Mouse (Mus musculus) CH12.LX (cell line): ENCODE measurements around the gene Ogfod2.

ENCODE experiments used
- CTCF ChIP-seq, 2 experiments: IDR thresholded peaks in 1 of 2; conservative IDR thresholded peaks in 1 of 2; 2 replicates each; pipeline ENCODE4 v1.5.1; 2011 to 2012; ENCODE audit warnings: low read depth in 2 of 2, low read length in 2 of 2, improper control_type of control experiment in 1 of 2, inconsistent platforms in 1 of 2, mild to moderate bottlenecking in 1 of 2, moderate library complexity in 1 of 2
- E2F4 ChIP-seq: IDR thresholded peaks from 2 replicates; pipeline ENCODE4 v1.6.1; 2011; ENCODE audit warnings: low read depth, low read length, improper control_type of control experiment; ENCODE audit not compliant: insufficient replicate concordance
- EP300 ChIP-seq: IDR thresholded peaks from 2 replicates; pipeline ENCODE4 v1.6.1; 2011; ENCODE audit warnings: low read length, improper control_type of control experiment
- MAFK ChIP-seq: IDR thresholded peaks from 2 replicates; pipeline ENCODE4 v1.6.1; 2011; ENCODE audit warnings: low read length, improper control_type of control experiment; ENCODE audit not compliant: insufficient replicate concordance
- MYC ChIP-seq: IDR thresholded peaks from 2 replicates; pipeline ENCODE4 v1.6.1; 2011; ENCODE audit warnings: low read depth, mild to moderate bottlenecking, improper control_type of control experiment, low read length
- POLR2A ChIP-seq: IDR thresholded peaks from 2 replicates; pipeline ENCODE4 v1.6.1; 2011; ENCODE audit warnings: low read depth, mild to moderate bottlenecking, improper control_type of control experiment, low read length
- TBP ChIP-seq: conservative IDR thresholded peaks from 2 replicates; pipeline ENCODE4 v1.6.1; 2011; ENCODE audit warnings: low read depth, low read length, improper control_type of control experiment
- UBTF ChIP-seq: IDR thresholded peaks from 2 replicates; pipeline ENCODE4 v1.6.1; 2012; ENCODE audit warnings: low read depth, mild to moderate bottlenecking, inconsistent platforms, low read length, improper control_type of control experiment, moderate library complexity
- ZC3H11A ChIP-seq: IDR thresholded peaks from 2 replicates; pipeline ENCODE4 v1.6.1; 2012; ENCODE audit warnings: low read depth, mild to moderate bottlenecking, inconsistent platforms, low read length, improper control_type of control experiment
- ZNF384 ChIP-seq: IDR thresholded peaks from 2 replicates; pipeline ENCODE4 v1.6.1; 2012; ENCODE audit warnings: low read depth, low read length, improper control_type of control experiment, inconsistent platforms

DNA sequence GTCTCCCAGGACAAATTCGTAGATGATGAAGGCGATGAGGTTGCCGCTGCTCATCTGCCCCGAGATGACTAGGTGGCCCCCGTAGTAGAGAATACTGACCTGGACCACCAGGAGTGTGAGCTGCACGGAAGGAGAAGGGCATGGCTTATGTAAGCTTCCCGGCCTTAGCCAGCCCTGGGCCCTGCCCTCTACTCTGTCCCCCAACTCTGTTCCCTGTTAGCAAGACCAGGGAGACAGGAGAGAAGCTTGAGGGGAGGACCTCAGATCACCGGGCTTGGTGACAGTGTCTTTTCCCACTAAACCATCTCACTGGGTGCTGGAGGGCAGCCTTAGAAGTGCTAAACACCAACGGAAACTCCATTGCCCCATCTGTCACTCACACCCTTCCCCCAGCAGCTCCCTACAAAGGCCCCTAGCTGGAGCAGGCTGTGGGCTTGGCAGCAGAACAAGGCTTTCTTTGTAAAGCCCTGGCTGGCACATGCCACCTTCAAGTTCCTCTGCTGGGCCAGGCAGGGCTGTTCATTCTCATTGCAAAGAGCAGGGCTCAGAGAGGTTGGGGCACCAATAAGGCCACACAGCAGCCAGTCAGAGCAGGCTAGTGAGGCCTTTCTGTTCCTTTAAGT is 33.2 kb upstream of the Ogfod2 start:
- no peak for TF ChIP-seq MYC
- TF ChIP-seq EP300, result no peak
- no peak for TF ChIP-seq CTCF (conservative IDR thresholded peaks at IDR 0.05 in 1 of 2, IDR thresholded peaks at IDR 0.05 in 1 of 2; ENCODE audit: low read depth in 2 of 2, low read length in 2 of 2)
- no peak for TF ChIP-seq ZC3H11A
- TF ChIP-seq ZNF384, result no peak
- no peak for TF ChIP-seq POLR2A
- no peak for TF ChIP-seq MAFK
- no peak for TF ChIP-seq TBP
- no peak for TF ChIP-seq E2F4
- no peak for TF ChIP-seq UBTF
